Mouse (Mus musculus) lung, adult 2 months (tissue): ENCODE data around the gene Myh6.

ENCODE experiments used
- CTCF ChIP-seq: fragments of 200-500 bp; IDR thresholded peaks from 2 replicates; pipeline ENCODE4 v1.5.1; 2011; ENCODE audit warnings: mild to moderate bottlenecking, low read length, control low read depth; ENCODE audit not compliant: insufficient read depth
- POLR2A ChIP-seq: fragments of 200-500 bp; IDR thresholded peaks from 2 replicates; pipeline ENCODE4 v1.6.1; 2011; ENCODE audit warnings: low read depth, mild to moderate bottlenecking, control low read depth, low read length, borderline replicate concordance; ENCODE audit errors: extremely low read depth

DNA sequence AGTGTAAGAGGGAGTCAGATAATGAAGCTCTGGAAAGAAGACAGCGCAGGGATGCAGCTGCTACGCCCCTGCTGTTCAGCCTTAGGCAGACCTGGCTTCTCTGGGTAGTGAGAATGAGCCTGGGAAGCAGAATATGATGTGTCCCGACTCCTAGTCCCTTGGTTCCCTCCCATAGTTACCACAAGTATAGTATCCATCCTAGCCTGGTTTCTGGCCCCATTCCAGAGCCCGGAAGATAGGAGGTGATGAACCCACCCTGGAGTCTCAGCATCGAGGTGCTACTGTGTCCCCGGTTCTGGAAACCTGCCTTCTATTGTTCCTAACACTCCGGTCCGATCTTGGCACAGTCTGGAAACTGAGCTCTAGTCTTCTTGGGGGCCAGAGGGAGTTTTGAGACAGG, 41.7 kb upstream of the Myh6 start:
- TF ChIP-seq POLR2A: no peak
- TF ChIP-seq CTCF: no peak
